Mouse (Mus musculus) hindbrain, embryonic 12.5 days (tissue): Measurements from ENCODE around the gene Kcnv2. TPM values are rescaled to one million over a fixed set of nuclear protein-coding genes. Genes with fewer than 3 reads are reported as not detected.

Experiments
- ATAC-seq: fragments of 200-750 bp; cut with Nextera tagmentation; 2 replicates; pipeline ENCODE4 v1.8.0; 2017; ENCODE audit warnings: moderate TSS enrichment; ENCODE audit not compliant: low FRiP score
- H3K27ac ChIP-seq: fragments of 300-500 bp; sonication (generic); 2 replicates; pipeline ENCODE4 v1.5.1; 2016; ENCODE audit warnings: mild to moderate bottlenecking
- H3K27me3 ChIP-seq: fragments of 300-500 bp; sonication (generic); 2 replicates; pipeline ENCODE4 v1.6.1; 2016; ENCODE audit warnings: mild to moderate bottlenecking
- H3K36me3 ChIP-seq: fragments of 300-500 bp; sonication (generic); 2 replicates; pipeline ENCODE4 v1.6.1; 2016; ENCODE audit warnings: mild to moderate bottlenecking
- H3K4me1 ChIP-seq: fragments of 300-500 bp; sonication (generic); 2 replicates; pipeline ENCODE4 v1.6.1; 2016
- H3K4me2 ChIP-seq: fragments of 300-500 bp; sonication (generic); replicated peaks from 2 replicates; pipeline ENCODE4 v1.6.1; 2016; ENCODE audit warnings: mild to moderate bottlenecking
- H3K4me3 ChIP-seq: fragments of 300-500 bp; sonication (generic); 2 replicates; pipeline ENCODE4 v1.5.1; 2016; ENCODE audit warnings: mild to moderate bottlenecking
- H3K9ac ChIP-seq: fragments of 300-500 bp; sonication (generic); 2 replicates; pipeline ENCODE4 v1.6.1; 2016; ENCODE audit warnings: mild to moderate bottlenecking, moderate library complexity
- H3K9me3 ChIP-seq: fragments of 300-500 bp; sonication (generic); replicated peaks from 2 replicates; pipeline ENCODE4 v1.6.1; 2016; ENCODE audit warnings: mild to moderate bottlenecking
- WGBS: fragments of 180-500 bp; shearing (Covaris S2); methylation state at CpG from one replicate; pipeline ENCODE4 v1.1.7; 2016; 5-methylcytosine and 5-hydroxymethylcytosine counted together
- polyA plus RNA-seq: library from polyadenylated mRNA; unstranded; fragments of >200 nt; fragmentation: Nextera tagmentation; extraction: Ambion mirVana; gene quantifications from 2 replicates; pipeline ENCODE4 v1.2.1, GENCODE M21; 2016

The Kcnv2 gene
- polyA plus RNA-seq, 1 experiment from 2014 or later: 0.08 TPM

DNA sequence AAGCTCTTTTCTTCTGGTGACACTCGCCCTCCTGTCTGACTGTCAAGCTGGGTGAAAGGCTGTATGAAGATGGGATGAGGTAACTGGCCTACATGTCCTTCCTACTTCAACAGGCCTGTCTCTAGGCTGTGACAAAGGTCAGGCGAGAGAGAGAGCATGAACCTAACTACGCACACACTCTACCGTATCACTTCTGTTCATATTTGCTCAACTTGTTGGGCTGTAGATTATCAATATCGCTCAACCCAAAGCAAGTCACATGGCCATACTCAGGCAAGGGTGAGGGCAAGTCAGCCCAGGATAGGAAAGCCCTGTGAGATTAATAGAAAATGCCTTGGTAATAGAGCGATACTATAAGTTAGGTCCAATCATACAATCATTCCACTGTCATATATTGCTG is 5.2 kb downstream of the Kcnv2 start:
- 89% methylated on average over 6 of the region's 6 CpGs for WGBS
- H3K36me3 ChIP-seq: no peaks in the 10 kb centered on the region
- ATAC-seq: no peak
- H3K9me3 ChIP-seq: no peaks in the 10 kb centered on the region
- H3K27ac ChIP-seq: no peak overlapping the region
- H3K9ac ChIP-seq: no peak overlapping the region
- no peak overlapping the region for H3K4me3 ChIP-seq
- H3K4me1 ChIP-seq: peaks cover 3% of the 10 kb centered on the region; the same call in 1 of the 2 replicates
- no peak overlapping the region for H3K4me2 ChIP-seq
- H3K27me3 ChIP-seq: no peaks in the 10 kb centered on the region

DNA sequence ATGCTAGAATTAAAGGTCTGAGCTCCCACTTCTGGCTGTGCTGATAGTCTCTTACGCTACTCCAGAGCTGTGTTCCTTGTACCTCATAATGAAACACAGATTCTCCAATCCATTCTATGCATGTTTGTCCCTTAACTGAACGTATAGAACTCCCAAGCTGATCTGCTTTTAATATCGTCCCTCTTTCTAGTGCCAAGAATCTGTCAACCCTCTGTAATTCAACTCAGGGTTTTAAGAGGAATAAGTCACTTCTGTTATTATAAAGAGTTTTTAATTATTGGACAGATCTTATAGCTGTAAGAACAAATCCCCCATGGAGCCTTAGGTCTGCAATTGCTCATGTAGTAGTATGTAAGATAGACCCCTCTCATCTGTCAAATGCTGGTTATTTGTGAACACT is 5.8 kb downstream of the Kcnv2 start:
- Histone ChIP-seq H3K9ac (no peak overlapping the region), H3K27me3 (no peaks in the 10 kb centered on the region), H3K9me3 (no peaks in the 10 kb centered on the region), H3K4me1 (peaks cover 3% of the 10 kb centered on the region; the same call in 1 of the 2 replicates), H3K27ac (no peak overlapping the region), H3K36me3 (no peaks in the 10 kb centered on the region), H3K4me2 (no peak overlapping the region), H3K4me3 (no peak overlapping the region)
- ATAC-seq: no peak
- 63% methylated on average over 3 of the region's 3 CpGs for WGBS

DNA sequence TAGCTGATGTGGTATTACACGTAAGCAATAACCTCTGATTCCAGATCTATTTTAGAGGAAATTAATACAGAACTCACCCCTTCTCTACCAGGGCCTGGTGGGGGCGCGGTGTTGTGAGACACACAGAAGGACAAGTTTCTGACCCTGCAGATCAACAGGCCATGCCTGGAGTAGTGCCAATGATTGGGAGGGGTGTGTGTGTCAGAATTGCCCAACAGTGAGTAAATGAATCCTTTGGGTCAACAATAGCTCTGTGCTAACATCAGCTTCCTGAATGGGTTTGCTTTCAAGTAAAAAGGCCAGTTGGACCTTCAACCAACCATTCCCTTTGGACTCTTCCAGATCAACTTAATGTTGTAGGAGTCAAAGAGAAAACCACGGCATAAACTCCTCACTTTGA is 6.3 kb downstream of the Kcnv2 start:
- Histone ChIP-seq H3K36me3 (no peaks in the 10 kb centered on the region), H3K9me3 (no peaks in the 10 kb centered on the region), H3K4me3 (no peak overlapping the region), H3K9ac (no peak overlapping the region), H3K27me3 (no peaks in the 10 kb centered on the region), H3K27ac (no peak overlapping the region), H3K4me1 (peaks cover 3% of the 10 kb centered on the region; the same call in 1 of the 2 replicates), H3K4me2 (no peak overlapping the region)
- no peak for ATAC-seq
- 91% methylated on average over 4 of the region's 4 CpGs for WGBS

DNA sequence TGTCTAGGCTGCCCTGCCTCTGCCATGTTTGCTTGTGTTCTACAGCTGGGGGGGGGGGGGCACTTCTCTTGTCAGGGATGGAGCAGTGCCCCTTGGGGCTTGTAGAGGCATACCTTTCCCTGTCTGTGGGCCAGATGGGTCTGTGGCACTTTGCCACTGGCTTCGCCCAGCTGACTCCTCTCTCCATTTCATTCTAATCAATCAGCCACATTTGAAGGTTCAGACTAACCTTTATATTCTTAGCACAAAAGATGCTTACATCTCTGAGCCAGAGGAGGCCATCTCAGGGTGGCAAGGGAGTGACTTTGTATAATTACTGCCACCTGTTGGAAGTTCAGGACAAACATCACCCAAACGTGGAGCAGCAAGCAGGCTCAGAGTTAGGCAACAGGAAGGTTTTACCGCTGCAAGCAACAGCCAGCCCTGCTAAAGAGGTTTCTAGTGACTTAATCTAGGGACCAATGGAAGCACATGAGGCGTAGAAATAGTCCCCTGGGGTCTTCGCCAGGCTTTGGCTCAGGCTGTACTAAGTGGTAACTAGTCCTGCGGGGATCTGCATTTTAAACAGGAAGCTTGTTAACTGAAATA is 9.9 kb downstream of the Kcnv2 start:
- no peaks in the 10 kb centered on the region for H3K9me3 ChIP-seq
- H3K4me1 ChIP-seq: peaks cover 8% of the 10 kb centered on the region
- H3K4me2 ChIP-seq: no peak overlapping the region
- 47% methylated on average over 6 of the region's 6 CpGs for WGBS
- H3K27me3 ChIP-seq: no peaks in the 10 kb centered on the region
- H3K4me3 ChIP-seq: no peak overlapping the region
- no peaks in the 10 kb centered on the region for H3K36me3 ChIP-seq
- H3K9ac ChIP-seq: no peak overlapping the region
- no peak for ATAC-seq
- no peak overlapping the region for H3K27ac ChIP-seq

DNA sequence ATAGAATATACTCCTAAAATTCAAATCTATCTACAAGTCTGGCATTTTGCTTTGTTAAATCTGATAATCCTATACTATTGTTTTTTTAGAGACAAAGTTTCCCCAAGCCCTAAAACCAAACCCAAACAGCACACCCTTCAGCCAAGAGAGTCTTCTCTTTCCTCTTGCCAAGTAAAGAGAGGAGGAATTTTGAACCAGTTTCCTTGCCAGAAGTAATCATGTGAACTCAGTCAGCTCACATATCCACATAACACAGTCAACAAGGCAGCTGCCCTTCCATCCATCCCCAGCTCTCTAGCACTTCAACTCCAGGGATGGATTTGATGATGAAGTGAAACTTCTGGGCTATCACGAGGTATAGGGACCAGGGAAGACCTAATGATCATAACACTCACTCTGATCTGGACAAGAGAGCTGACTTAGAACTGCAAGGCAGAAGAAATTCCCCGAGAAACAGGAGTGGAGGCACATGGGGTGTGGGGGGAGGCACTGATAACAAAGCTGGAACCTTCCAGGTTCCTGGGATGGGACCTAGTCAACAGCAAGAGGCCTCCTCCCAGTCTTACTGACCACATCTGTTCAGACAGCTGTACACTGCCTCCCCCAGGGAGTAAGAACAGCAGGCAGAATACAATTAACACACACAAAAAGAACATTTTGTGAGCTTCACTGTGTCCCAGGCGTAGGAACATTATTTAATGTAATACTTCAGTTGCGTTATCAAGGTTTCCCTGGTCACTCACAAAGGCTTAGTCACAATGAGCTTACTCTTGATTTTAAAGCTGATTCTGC is 13.9 kb downstream of the Kcnv2 start:
- Histone ChIP-seq H3K27me3 (no peaks in the 10 kb centered on the region), H3K4me1 (peaks cover 8% of the 10 kb centered on the region), H3K27ac (no peak overlapping the region), H3K9ac (no peak overlapping the region), H3K9me3 (no peaks in the 10 kb centered on the region), H3K36me3 (no peaks in the 10 kb centered on the region), H3K4me2 (no peak overlapping the region), H3K4me3 (no peak overlapping the region)
- no peak for ATAC-seq
- 74% methylated on average over 4 of the region's 4 CpGs for WGBS

DNA sequence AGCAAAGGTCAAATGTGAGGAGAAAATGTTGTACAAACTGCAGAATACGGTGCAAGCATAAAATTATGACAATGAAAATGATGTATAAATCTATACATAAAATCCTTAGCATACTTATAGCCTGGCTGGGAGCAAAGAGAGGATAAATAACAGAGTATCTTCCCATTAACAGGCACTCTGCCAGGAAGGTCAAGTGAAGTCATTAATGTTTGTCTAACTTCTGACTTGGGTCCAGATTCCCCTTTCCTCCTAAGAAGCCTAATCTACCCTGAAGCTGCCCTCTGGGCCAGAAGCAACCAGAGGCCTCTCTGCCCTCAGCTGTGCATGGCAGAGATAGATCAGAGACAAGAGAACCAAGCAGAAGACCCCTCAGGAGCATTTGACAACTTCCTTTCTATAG is 24.1 kb downstream of the Kcnv2 start:
- no peaks in the 10 kb centered on the region for H3K4me1 ChIP-seq
- H3K27me3 ChIP-seq: no peaks in the 10 kb centered on the region
- no peak for ATAC-seq
- no peak overlapping the region for H3K27ac ChIP-seq
- no peaks in the 10 kb centered on the region for H3K36me3 ChIP-seq
- 92% methylated on average over 1 of the region's 1 CpGs for WGBS
- H3K4me3 ChIP-seq: no peak overlapping the region
- H3K9ac ChIP-seq: no peak overlapping the region
- H3K9me3 ChIP-seq: no peaks in the 10 kb centered on the region
- no peak overlapping the region for H3K4me2 ChIP-seq

DNA sequence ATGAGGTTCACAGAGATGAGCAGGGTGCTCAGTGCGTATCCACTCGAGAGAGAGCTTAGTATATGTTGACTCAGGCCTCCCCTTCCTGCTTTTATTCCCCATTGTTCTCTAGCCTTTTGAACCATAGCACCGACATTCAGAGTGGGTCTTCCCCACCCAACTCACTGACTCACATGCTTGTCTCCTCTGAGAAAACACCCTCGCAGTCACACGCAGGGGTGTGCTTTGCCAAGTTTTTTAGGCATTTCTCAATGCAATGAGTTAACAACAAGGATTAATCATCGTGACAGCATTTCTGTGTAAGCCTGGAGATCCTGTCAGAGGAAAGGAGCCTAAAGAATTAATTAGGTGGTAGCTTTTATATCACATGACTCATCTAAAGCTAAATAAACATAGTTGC is 29.3 kb downstream of the Kcnv2 start:
- Histone ChIP-seq H3K4me3 (no peak overlapping the region), H3K27me3 (no peaks in the 10 kb centered on the region)

DNA sequence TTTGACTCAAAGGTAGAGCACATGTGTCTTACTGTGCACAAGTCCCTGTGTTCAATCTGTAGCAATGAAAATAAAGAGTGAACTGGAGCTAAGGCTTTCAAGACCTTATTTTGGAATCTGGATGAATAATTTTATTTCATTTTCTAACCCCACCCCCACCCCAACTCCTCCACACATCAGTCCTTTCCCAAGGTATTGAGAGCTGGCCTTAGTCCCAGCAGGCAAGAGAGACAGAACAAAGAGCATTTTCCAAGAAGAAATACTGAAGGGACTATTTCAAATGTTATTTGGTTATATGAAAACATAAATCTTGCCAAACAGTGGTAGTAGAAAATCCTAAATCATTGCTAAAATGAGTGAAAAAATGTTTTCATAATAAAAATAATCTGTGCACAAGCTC is 38.0 kb downstream of the Kcnv2 start:
- H3K27ac ChIP-seq: no peak overlapping the region
- H3K27me3 ChIP-seq: no peaks in the 10 kb centered on the region
- ATAC-seq: no peak
- no peak overlapping the region for H3K4me2 ChIP-seq
- H3K9ac ChIP-seq: no peak overlapping the region
- no peaks in the 10 kb centered on the region for H3K36me3 ChIP-seq
- H3K4me3 ChIP-seq: no peak overlapping the region
- no peaks in the 10 kb centered on the region for H3K9me3 ChIP-seq
- H3K4me1 ChIP-seq: peaks cover 7% of the 10 kb centered on the region

More for the DNA sequence above, 29.3 kb downstream of the Kcnv2 start:
- no peaks in the 10 kb centered on the region for H3K9me3 ChIP-seq
- H3K36me3 ChIP-seq: no peaks in the 10 kb centered on the region
- ATAC-seq: no peak
- 63% methylated on average over 6 of the region's 6 CpGs for whole genome bisulfite sequencing
- H3K27ac ChIP-seq: no peak overlapping the region
- no peaks in the 10 kb centered on the region for H3K4me1 ChIP-seq
- no peak overlapping the region for H3K4me2 ChIP-seq
- no peak overlapping the region for H3K9ac ChIP-seq

DNA sequence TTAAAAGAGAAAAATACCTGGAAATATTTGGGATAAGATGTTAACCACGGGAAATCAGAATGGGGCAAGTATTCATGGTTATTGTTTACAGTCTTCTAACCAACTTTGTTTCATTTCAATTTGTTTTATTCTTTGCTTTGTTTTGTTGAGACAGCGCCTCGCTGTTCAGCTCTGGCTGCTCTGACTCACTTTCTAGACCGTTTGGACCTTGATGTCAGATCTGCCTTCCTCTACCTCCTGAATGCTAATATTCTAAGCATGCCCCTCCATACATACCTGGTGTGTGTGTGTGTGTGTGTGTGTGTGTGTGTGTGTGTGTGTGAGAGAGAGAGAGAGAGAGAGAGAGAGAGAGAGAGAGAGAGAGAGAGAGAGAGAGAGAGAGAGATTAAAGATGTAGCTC is 41.5 kb downstream of the Kcnv2 start:
- no peaks in the 10 kb centered on the region for H3K27me3 ChIP-seq
- H3K9ac ChIP-seq: no peak overlapping the region
- 74% methylated on average over 4 of the region's 4 CpGs for WGBS
- peak overlapping the region; percentile 29; the same call in 1 of the 2 replicates for H3K4me2 ChIP-seq
- ATAC-seq: no peak
- H3K27ac ChIP-seq: no peak overlapping the region
- no peaks in the 10 kb centered on the region for H3K36me3 ChIP-seq
- no peak overlapping the region for H3K4me3 ChIP-seq
- peaks cover 7% of the 10 kb centered on the region for H3K4me1 ChIP-seq
- no peaks in the 10 kb centered on the region for H3K9me3 ChIP-seq

DNA sequence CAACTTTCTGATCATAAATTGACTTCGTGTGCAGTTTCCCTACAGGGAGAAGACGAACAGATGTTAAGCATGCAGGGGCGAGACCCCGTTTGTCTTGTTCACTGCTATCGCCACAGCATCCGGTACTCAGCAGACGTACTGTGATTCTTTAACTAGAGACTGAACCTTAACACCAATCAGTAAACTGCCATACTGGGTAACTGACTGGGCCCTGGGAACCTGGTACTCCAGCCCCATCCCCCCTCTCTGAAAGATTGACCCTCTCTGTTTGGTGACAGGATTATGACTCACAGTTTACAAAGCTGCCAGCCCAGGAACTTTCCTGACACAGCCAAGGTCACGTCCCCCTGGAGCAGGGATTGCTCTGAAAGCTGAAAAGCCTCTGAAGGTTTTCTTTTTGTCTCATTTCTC is 42.1 kb downstream of the Kcnv2 start:
- no peak for ATAC-seq
- H3K36me3 ChIP-seq: no peaks in the 10 kb centered on the region
- no peak overlapping the region for H3K27ac ChIP-seq
- H3K27me3 ChIP-seq: no peaks in the 10 kb centered on the region
- no peak overlapping the region for H3K4me3 ChIP-seq
- H3K4me2 ChIP-seq: peak overlapping the region; percentile 29; the same call in 1 of the 2 replicates
- H3K9ac ChIP-seq: no peak overlapping the region
- WGBS: 17% methylated on average over 8 of the region's 8 CpGs
- H3K9me3 ChIP-seq: no peaks in the 10 kb centered on the region
- H3K4me1 ChIP-seq: peaks cover 7% of the 10 kb centered on the region

DNA sequence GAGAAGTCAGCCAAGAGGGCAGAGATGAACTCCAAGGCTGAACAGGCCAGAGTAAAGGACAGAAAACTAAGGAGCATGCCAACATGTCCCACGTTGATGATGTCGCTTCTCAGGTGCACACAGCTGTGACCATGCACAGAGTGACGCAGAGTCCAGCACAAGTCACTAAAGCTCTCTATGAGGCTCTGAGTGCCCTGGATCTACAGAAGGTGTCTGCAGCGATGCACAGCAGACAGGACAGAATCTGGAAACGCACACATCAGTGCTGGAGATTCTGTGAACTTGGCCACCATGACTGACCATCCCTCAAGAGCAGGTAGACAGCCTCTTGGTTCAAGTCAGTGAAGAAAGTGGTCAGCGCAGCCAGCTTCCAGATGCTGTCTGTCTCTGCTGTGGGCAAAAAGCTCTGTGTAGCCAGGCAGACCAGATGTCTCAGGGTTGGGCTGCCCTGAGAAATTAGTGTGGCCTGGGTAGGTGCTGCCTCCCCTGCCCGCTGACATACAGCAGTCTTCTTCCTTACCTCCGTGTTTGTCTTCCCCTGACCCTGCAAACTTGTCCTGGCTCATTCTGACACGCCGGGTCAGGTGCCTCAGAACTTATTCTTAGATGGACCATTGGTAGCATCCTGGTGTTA is 43.8 kb downstream of the Kcnv2 start:
- 87% methylated on average over 10 of the region's 10 CpGs for WGBS
- Histone ChIP-seq H3K27me3 (no peaks in the 10 kb centered on the region), H3K36me3 (no peaks in the 10 kb centered on the region), H3K27ac (no peak overlapping the region), H3K4me2 (no peak overlapping the region), H3K4me1 (peaks cover 7% of the 10 kb centered on the region), H3K9me3 (no peaks in the 10 kb centered on the region), H3K4me3 (no peak overlapping the region), H3K9ac (no peak overlapping the region)
- no peak for ATAC-seq

DNA sequence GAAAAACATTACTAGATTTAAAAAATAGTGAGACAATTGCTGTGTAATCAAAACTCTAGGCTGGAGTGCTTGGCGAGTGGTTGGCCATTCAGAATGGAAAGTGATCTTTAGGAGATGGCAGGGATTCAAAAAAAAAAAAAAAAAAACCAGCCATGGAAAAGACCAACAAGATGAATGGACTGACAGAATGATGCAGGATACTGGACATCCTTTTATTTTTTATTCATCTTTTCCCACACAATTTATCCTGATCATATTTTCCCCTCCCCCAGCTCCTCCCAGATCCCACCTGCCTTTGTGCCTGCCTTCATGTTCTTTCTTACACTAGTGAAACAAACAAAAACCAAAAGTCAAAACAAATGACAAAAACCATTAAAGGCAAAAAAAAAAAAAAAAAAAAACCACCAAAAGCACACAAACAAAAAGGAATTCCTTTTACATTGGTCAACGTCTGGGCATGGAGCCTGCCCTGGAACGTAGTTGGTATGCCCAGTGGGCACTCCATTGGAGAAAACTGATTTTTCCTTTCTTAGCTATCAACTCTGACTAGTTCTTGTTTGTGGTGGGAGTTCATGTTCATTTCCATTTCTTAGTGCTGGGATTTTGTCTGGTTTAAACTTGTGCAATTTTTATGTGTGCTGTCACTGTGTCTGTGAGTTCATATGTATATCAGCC is 47.2 kb downstream of the Kcnv2 start:
- no peak overlapping the region for H3K27ac ChIP-seq
- no peak overlapping the region for H3K4me3 ChIP-seq
- peaks cover 2% of the 10 kb centered on the region for H3K4me1 ChIP-seq
- no peak overlapping the region for H3K4me2 ChIP-seq
- H3K36me3 ChIP-seq: no peaks in the 10 kb centered on the region
- H3K9ac ChIP-seq: no peak overlapping the region
- no peak for ATAC-seq
- no peaks in the 10 kb centered on the region for H3K9me3 ChIP-seq
- 85% methylated on average over 3 of the region's 3 CpGs for WGBS
- no peaks in the 10 kb centered on the region for H3K27me3 ChIP-seq
